Mouse (Mus musculus): ENCODE data around the gene Fuk.

The Fuk gene

DNA sequence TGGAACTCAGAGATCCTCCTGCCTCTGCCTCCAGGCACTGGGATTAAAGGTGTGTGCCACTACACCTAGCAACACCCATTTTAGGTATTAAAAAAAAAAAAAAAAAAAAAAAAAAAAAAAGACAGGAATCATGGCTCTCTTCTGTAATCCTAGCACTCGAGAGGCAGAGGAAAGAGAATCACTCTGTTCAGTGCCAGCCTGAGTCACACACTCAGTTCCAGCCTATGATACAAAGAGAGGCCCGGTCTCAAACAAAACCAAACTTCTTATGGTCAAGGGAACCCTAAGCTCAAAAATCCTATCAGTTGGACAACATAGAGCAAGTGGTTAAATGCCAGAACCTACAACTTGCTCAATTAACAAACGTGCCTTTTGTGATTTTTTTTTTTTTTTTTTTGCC lies 57.3 kb downstream of the Fuk start:
- in situ Hi-C loops (cut with MboI; ENCODE audit: low pct_unique_long_range_greater_than_20kb in 1 of 2, low sequenced_read_pairs in 2 of 2, unreplicated experiment in 1 of 2): loop anchor here (5.0 to 25.0 kb wide), 4 partner anchors 142 to 450 kb away; no protein-coding TSS in a partner anchor

GRCm38 (mm10) chr8:110843207-110843606 lies 59.1 kb downstream of the Fuk start:
- in situ Hi-C loops (cut with MboI; ENCODE audit: low pct_unique_long_range_greater_than_20kb in 1 of 2, low sequenced_read_pairs in 2 of 2, unreplicated experiment in 1 of 2): loop anchor here (5.0 to 25.0 kb wide), 4 partner anchors 144 to 452 kb away; no protein-coding TSS in a partner anchor

DNA sequence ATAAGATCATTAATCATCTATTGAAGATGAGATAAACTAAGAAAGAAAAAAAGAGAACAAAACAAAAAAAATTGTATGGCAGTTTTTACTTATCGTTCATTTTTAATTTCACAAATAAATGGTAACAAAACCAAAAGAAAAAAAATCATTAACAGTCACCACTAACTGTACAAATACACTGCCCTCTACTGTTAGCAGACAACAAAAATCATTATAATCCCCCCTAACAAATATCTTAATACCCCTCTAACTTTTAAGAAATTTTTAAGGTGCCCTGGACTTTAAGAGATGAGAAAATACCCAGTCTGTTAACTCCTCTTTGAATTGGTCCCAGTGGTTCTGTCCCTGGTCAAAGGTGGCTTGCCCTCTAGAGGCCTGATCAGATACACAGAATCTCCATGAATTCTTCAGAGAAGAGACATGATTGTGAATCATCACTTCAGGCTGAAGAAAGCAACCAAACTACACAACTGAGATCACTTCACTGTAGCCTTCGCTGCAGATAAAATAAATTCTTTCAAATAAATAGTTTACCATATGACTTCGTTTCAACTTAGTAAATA lies 60.2 kb downstream of the Fuk start:
- in situ Hi-C loops (cut with MboI; ENCODE audit: low pct_unique_long_range_greater_than_20kb in 1 of 2, low sequenced_read_pairs in 2 of 2, unreplicated experiment in 1 of 2): loop anchor here (5.0 to 25.0 kb wide), 4 partner anchors 145 to 453 kb away; no protein-coding TSS in a partner anchor

All from mouse embryonic stem cell (cell line).